Comparison of ENCODE assay signal across 9 mouse cellular contexts in the genomic region with DNA sequence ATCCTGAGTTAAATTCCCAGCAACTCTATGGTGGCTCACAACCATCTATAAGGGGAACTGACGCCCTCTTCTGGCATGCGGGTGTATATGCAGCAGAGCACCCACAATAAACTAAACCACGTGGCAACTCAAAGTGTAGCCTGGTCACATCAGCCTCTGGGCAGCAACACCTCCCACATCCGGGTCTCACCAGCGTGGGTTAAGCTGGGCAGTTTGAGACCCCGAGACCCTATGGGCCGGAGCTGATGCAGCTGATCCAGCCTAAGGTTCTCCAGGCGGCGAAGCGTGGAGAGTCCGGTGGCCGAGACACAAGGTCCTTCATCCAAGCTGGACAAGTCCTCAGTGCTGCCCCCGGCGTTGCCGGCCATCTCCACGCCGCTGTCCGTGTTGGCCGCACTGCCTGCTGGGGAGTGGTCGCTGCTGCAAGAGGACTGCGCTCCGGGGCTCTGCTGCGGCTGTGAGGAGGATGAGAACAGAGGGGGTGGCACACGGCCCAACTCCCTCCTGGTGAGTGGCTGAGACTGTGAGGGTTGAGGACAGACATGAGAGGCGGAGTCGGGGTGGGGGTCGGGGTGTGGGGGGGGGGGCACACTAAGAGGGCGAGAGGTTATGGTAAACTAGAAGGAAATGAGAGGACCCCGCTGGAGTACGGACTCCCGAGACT. TPM values are rescaled to one million over a fixed set of nuclear protein-coding genes. Genes with fewer than 3 reads are reported as not detected.
DNase-seq lines count a peak whose midpoint lies in the region; ATAC-seq lines count a peak whose summit lies in the region.
"Had no signal": no experiment of that assay in that cellular context is flagged by ENCODE, and none has a peak within 500 bp of the region (broad histone marks: within the 10 kb centered on the region; RNA-seq: fewer than 3 reads in every experiment).

No protein-coding gene starts in this region.

- no peak overlapping the region for H3K27ac ChIP-seq in kidney, embryonic 16.5 days (ENCODE audit: low read length)

- H3K9me3 ChIP-seq in kidney, embryonic 16.5 days (ENCODE audit: low read length): no peaks in the 10 kb centered on the region

- H3K4me1 ChIP-seq in kidney, embryonic 16.5 days (ENCODE audit: insufficient read depth, low read length): no peaks in the 10 kb centered on the region

- no peak overlapping the region for H3K9ac ChIP-seq in kidney, embryonic 16.5 days (replicated peaks; ENCODE audit: low read length)

- no peak for ATAC-seq in kidney, embryonic 16.5 days (ENCODE audit: low FRiP score, low TSS enrichment)
- ATAC-seq: inflammation-experienced regulatory T-cells, adult 6 months had no signal

- peak overlapping the region; percentile 17 for H3K4me2 ChIP-seq in kidney, embryonic 16.5 days (replicated peaks; ENCODE audit: low read depth, low read length)

- peaks cover 37% of the 10 kb centered on the region for H3K36me3 ChIP-seq in kidney, embryonic 16.5 days (ENCODE audit: insufficient read depth, low read length)

- peaks cover 19% of the 10 kb centered on the region for H3K27me3 ChIP-seq in kidney, embryonic 16.5 days (ENCODE audit: insufficient read depth, low read length)

- WGBS in kidney, embryonic 16.5 days: 35% methylated on average over 29 of the region's 31 CpGs

- peak overlapping the region; percentile 12 for H3K4me3 ChIP-seq in kidney, embryonic 16.5 days (ENCODE audit: low read length)

- DNase-seq in kidney, postnatal 14 days: no peak
- peak; percentile 60 for DNase-seq in embryo, embryonic 10 days (ENCODE audit: low spot score)
- peak; percentile 66 for DNase-seq in induced T-regulatory cell, adult 2 months (ENCODE audit: low read depth)
- DNase-seq in naive thymus-derived CD4-positive, alpha-beta T cell, adult 2 months (ENCODE audit: low read depth): peak; percentile 57
- no peak for DNase-seq in cerebellum, adult 9-10 months
- no peak for DNase-seq in thymus, postnatal 0 days (ENCODE audit: low spot score)
- no peak for DNase-seq in right cerebral cortex, postnatal 25 days

RNA-seq across cellular contexts. Expression of a gene that starts 9.4 kb away (rescaled TPM):
- 7.5 and 9.5 TPM in 2 replicates for polyA plus RNA-seq in kidney, embryonic 16.5 days (2015; fragmentation: Nextera tagmentation; extraction: Ambion mirVana)
- polyA plus RNA-seq in thymus, postnatal 0 days (2015; fragmentation: Nextera tagmentation; extraction: Ambion mirVana): 0.13 and 0.14 TPM in 2 replicates

RNA-seq across cellular contexts. Expression of a gene that starts 10.6 kb away (rescaled TPM):
- 2.5 and 2.6 TPM in 2 replicates for polyA plus RNA-seq in kidney, embryonic 16.5 days (2015; fragmentation: Nextera tagmentation; extraction: Ambion mirVana)
- 107 and 127 TPM in 2 replicates for polyA plus RNA-seq in thymus, postnatal 0 days (2015; fragmentation: Nextera tagmentation; extraction: Ambion mirVana)

RNA-seq across cellular contexts. Expression of a gene that starts 20.8 kb away (rescaled TPM):
- 115 and 123 TPM in 2 replicates for polyA plus RNA-seq in kidney, embryonic 16.5 days (2015; fragmentation: Nextera tagmentation; extraction: Ambion mirVana)
- polyA plus RNA-seq in thymus, postnatal 0 days (2015; fragmentation: Nextera tagmentation; extraction: Ambion mirVana): 110 and 122 TPM in 2 replicates

RNA-seq across cellular contexts. Expression of a gene that starts 21.9 kb away (rescaled TPM):
- 0.08 TPM in 1 of 2 replicates, not detected in the other for polyA plus RNA-seq in kidney, embryonic 16.5 days (2015; fragmentation: Nextera tagmentation; extraction: Ambion mirVana)
- not detected in 2 replicates for polyA plus RNA-seq in thymus, postnatal 0 days (2015; fragmentation: Nextera tagmentation; extraction: Ambion mirVana)
- polyA plus RNA-seq: inflammation-experienced regulatory T-cells, adult 6 months had no signal

RNA-seq across cellular contexts. Expression of a gene that starts 37.9 kb away (rescaled TPM):
- 0.09 and 0.24 TPM in 2 replicates for polyA plus RNA-seq in kidney, embryonic 16.5 days (2015; fragmentation: Nextera tagmentation; extraction: Ambion mirVana)
- polyA plus RNA-seq in thymus, postnatal 0 days (2015; fragmentation: Nextera tagmentation; extraction: Ambion mirVana): not detected in 2 replicates
- polyA plus RNA-seq: inflammation-experienced regulatory T-cells, adult 6 months had no signal

Comparison
In these comparisons a context has a peak if more than half of its experiments do, and no peak if none do; other contexts are left out.
1. DNase-seq: peak in embryo, embryonic 10 days (single experiment), induced T-regulatory cell, adult 2 months (single experiment) and naive thymus-derived CD4-positive, alpha-beta T cell, adult 2 months (single experiment); none in kidney, postnatal 14 days (single experiment), cerebellum, adult 9-10 months (single experiment), thymus, postnatal 0 days (single experiment) and right cerebral cortex, postnatal 25 days (single experiment).
2. RNA of a gene that starts 10.6 kb away (polyA plus RNA-seq): 107 to 127 TPM in thymus, postnatal 0 days; 2.5 to 2.6 TPM in kidney, embryonic 16.5 days; every median in the first group is over 10 times any median in the second.